Mouse (Mus musculus) lung, adult 10 weeks (tissue): Measurements from ENCODE around the gene Ceacam10. TPM values are rescaled to one million over a fixed set of nuclear protein-coding genes. Genes with fewer than 3 reads are reported as not detected.

ENCODE experiments used
- polyA plus RNA-seq: library from polyadenylated mRNA; stranded (reverse); fragments of 350-450 nt; fragmentation: Illumina TruSeq; extraction: RNeasy Lipid Tissue Mini Kit (QIAGEN cat#74804); gene quantifications from one replicate; pipeline ENCODE4 v1.2.3, GENCODE M21; 2014; ENCODE audit warnings: low read depth, low replicate concordance; ENCODE audit not compliant: insufficient read depth

Ceacam10 gene
- 0.31 TPM for polyA plus RNA-seq

GRCm38 (mm10) chr7:24776918-24777317 lies at the start of gene Ceacam10:
TSS of gene Ceacam10 (plus strand) at chr7:24777206.

GRCm38 (mm10) chr7:24760211-24760610 lies 16.8 kb upstream of the Ceacam10 start, which contains the start of gene Cd177:
TSS of gene Cd177 (minus strand) at chr7:24760311.

Other genes with a start within 250 kb of the Ceacam10 start
- 4.7 TPM for gene Irgq, start 246.5 kb upstream of the Ceacam10 start, polyA plus RNA-seq
- gene Pinlyp, start 231.1 kb upstream of the Ceacam10 start, polyA plus RNA-seq: not detected
- 16.8 TPM for gene Xrcc1, start 230.9 kb upstream of the Ceacam10 start, polyA plus RNA-seq
- 11.8 TPM for gene Ethe1, start 189.7 kb upstream of the Ceacam10 start, polyA plus RNA-seq
- gene Zfp575, start 189.6 kb upstream of the Ceacam10 start, polyA plus RNA-seq: 0.08 TPM
- gene Phldb3, start 166.4 kb upstream of the Ceacam10 start, polyA plus RNA-seq: 2.1 TPM
- not detected for gene Lypd3, start 140.7 kb upstream of the Ceacam10 start, polyA plus RNA-seq
- not detected for gene Tex101, start 100.5 kb upstream of the Ceacam10 start, polyA plus RNA-seq
- not detected for gene BC049730, start 68.0 kb upstream of the Ceacam10 start, polyA plus RNA-seq
- gene Gm4763, start 50.3 kb upstream of the Ceacam10 start, polyA plus RNA-seq: not detected
- gene Cd177, start 16.9 kb upstream of the Ceacam10 start, polyA plus RNA-seq: 2.9 TPM
- gene Gm9844, start 85.0 kb downstream of the Ceacam10 start, polyA plus RNA-seq: 10.3 TPM
- gene Lypd4, start 92.7 kb downstream of the Ceacam10 start, polyA plus RNA-seq: not detected
- not detected for gene Dmrtc2, start 92.9 kb downstream of the Ceacam10 start, polyA plus RNA-seq
- 2,096 TPM for gene Rps19, start 107.2 kb downstream of the Ceacam10 start, polyA plus RNA-seq
- 88.3 TPM for gene Cd79a, start 120.2 kb downstream of the Ceacam10 start, polyA plus RNA-seq
- gene Arhgef1, start 125.7 kb downstream of the Ceacam10 start, polyA plus RNA-seq: 98.1 TPM
- not detected for gene Gm4881, start 167.3 kb downstream of the Ceacam10 start, polyA plus RNA-seq
- gene Rabac1, start 195.5 kb downstream of the Ceacam10 start, polyA plus RNA-seq: 441 TPM
- 1.9 TPM for gene Atp1a3, start 228.8 kb downstream of the Ceacam10 start, polyA plus RNA-seq